8 mouse cellular contexts compared by ENCODE assay signal in genomic region chr3:130818467-130819030, GRCm38 (mm10).
DNase-seq lines count a peak whose midpoint lies in the region; ATAC-seq and TF ChIP-seq lines count a peak whose summit lies in the region.

No protein-coding gene starts in this region.

- no peaks in the 10 kb centered on the region for H3K9me3 ChIP-seq in MEL (replicated peaks; ENCODE audit: insufficient read depth, low read length)
- no peaks in the 10 kb centered on the region; the same call in 1 of the 2 replicates for H3K9me3 ChIP-seq in hindbrain, embryonic 10.5 days
- no peaks in the 10 kb centered on the region for H3K9me3 ChIP-seq in lung, embryonic 15.5 days

- TF ChIP-seq POLR2A in MEL (IDR thresholded peaks at IDR 0.05; ENCODE audit: control insufficient read depth in 1 of 2, insufficient read depth in 1 of 2, low read depth in 1 of 2, low read length in 2 of 2, poor library complexity in 1 of 2): no peak
- TF ChIP-seq POLR2A in thymus, adult 2 months (IDR thresholded peaks at IDR 0.05; ENCODE audit: control insufficient read depth, extremely low read depth, insufficient read depth, low read length, poor library complexity): no peak

- 3% methylated on average over 18 of the region's 18 CpGs for WGBS in hindbrain, embryonic 10.5 days
- WGBS in lung, embryonic 15.5 days: 5% methylated on average over 18 of the region's 18 CpGs
- WGBS in thymus, adult 2 months: 7% methylated on average over 18 of the region's 18 CpGs

- ATAC-seq in frontal cortex, adult (ENCODE audit: low TSS enrichment): peak; percentile 97
- ATAC-seq in lung, embryonic 15.5 days (ENCODE audit: borderline replicate concordance, extremely low read depth, low FRiP score, low TSS enrichment): peak; percentile 47; the same call in 1 of the 2 replicates

- no peak for TF ChIP-seq EP300 in MEL (IDR thresholded peaks at IDR 0.05; ENCODE audit: low read depth in 1 of 2, low read length in 2 of 2)

- peak overlapping the region; percentile 51 for H3K9ac ChIP-seq in MEL (ENCODE audit: control insufficient read depth, low read depth, low read length, poor library complexity, severe bottlenecking)
- H3K9ac ChIP-seq in lung, embryonic 15.5 days: 0 out of 2 replicates have a peak overlapping the region, but pooled peaks have one; percentile 10

- no peaks in the 10 kb centered on the region for H3K79me2 ChIP-seq in MEL (ENCODE audit: control insufficient read depth, insufficient read depth, low read length, poor library complexity)

- TF ChIP-seq CTCF in MEL (IDR thresholded peaks at IDR 0.05 in 2 of 3, conservative IDR thresholded peaks at IDR 0.05 in 1 of 3; ENCODE audit: control insufficient read depth in 1 of 3, insufficient read depth in 1 of 3, low read depth in 2 of 3, low read length in 3 of 3, poor library complexity in 1 of 3, severe bottlenecking in 1 of 3): peak; percentile 70 to 84 (median 73)
- peak; percentile 86 for TF ChIP-seq CTCF in thymus, adult 2 months (IDR thresholded peaks at IDR 0.05; ENCODE audit: borderline replicate concordance, control insufficient read depth, extremely low read depth, insufficient read depth, low read length, poor library complexity)

- DNase-seq in MEL (ENCODE audit: low read depth, low spot score): peak; percentile 76
- DNase-seq in cerebellum, adult 8-10 months: peak; percentile 82
- peak; percentile 90 for DNase-seq in hindbrain, embryonic 10.5 days (ENCODE audit: low spot score)
- DNase-seq in layer of hippocampus, adult 9-10 months (ENCODE audit: low spot score): peak; percentile 70
- peak; percentile 64 for DNase-seq in ovary, adult 18-20 months (ENCODE audit: low spot score)
- DNase-seq in thymus, adult 2 months: peak; percentile 90

- H3K4me2 ChIP-seq in lung, embryonic 15.5 days: peak overlapping the region; percentile 61

- no peaks in the 10 kb centered on the region for H3K36me3 ChIP-seq in MEL (ENCODE audit: control insufficient read depth in 1 of 2, insufficient read depth in 2 of 2, low read length in 2 of 2)
- H3K36me3 ChIP-seq in hindbrain, embryonic 10.5 days: no peaks in the 10 kb centered on the region
- no peaks in the 10 kb centered on the region for H3K36me3 ChIP-seq in lung, embryonic 15.5 days
- no peaks in the 10 kb centered on the region for H3K36me3 ChIP-seq in thymus, adult 2 months (ENCODE audit: control insufficient read depth, insufficient read depth, low read length)

- H3K4me3 ChIP-seq in MEL (ENCODE audit: control insufficient read depth in 1 of 2, insufficient read depth in 1 of 2, low read depth in 2 of 2, low read length in 2 of 2): peak overlapping the region; percentile 41 to 56
- peak overlapping the region; percentile 46 for H3K4me3 ChIP-seq in hindbrain, embryonic 10.5 days
- peak overlapping the region; percentile 31 for H3K4me3 ChIP-seq in lung, embryonic 15.5 days
- H3K4me3 ChIP-seq in thymus, adult 2 months (ENCODE audit: control insufficient read depth, insufficient read depth, low read length): peak overlapping the region; percentile 32; the same call in 1 of the 2 replicates

- TF ChIP-seq RAD21 in MEL (IDR thresholded peaks at IDR 0.05; ENCODE audit: low read depth, low read length): peak; percentile 47

- H3K4me1 ChIP-seq in MEL (ENCODE audit: control insufficient read depth in 1 of 2, insufficient read depth in 2 of 2, low read length in 2 of 2): no peaks in the 10 kb centered on the region
- H3K4me1 ChIP-seq in hindbrain, embryonic 10.5 days (replicated peaks): peaks cover 14% of the 10 kb centered on the region; the same call in 1 of the 2 replicates
- 0 out of 2 replicates have a peak, but pooled peaks cover 6% of the 10 kb centered on the region for H3K4me1 ChIP-seq in lung, embryonic 15.5 days
- H3K4me1 ChIP-seq in thymus, adult 2 months (replicated peaks; ENCODE audit: control insufficient read depth, insufficient read depth, low read length): peaks cover 12% of the 10 kb centered on the region

- H3K27ac ChIP-seq in MEL (ENCODE audit: control insufficient read depth, low read depth, low read length): no peak overlapping the region
- H3K27ac ChIP-seq in hindbrain, embryonic 10.5 days: peak overlapping the region; percentile 83
- H3K27ac ChIP-seq in lung, embryonic 15.5 days: no peak overlapping the region
- no peak overlapping the region for H3K27ac ChIP-seq in thymus, adult 2 months (ENCODE audit: control insufficient read depth, insufficient read depth, low read length)

- H3K27me3 ChIP-seq in MEL (ENCODE audit: control insufficient read depth in 1 of 2, insufficient read depth in 2 of 2, low read length in 2 of 2): no peaks in the 10 kb centered on the region
- no peaks in the 10 kb centered on the region for H3K27me3 ChIP-seq in hindbrain, embryonic 10.5 days (ENCODE audit: insufficient read depth, poor library complexity, severe bottlenecking)
- H3K27me3 ChIP-seq in lung, embryonic 15.5 days: no peaks in the 10 kb centered on the region
- no peaks in the 10 kb centered on the region for H3K27me3 ChIP-seq in thymus, adult 2 months (ENCODE audit: control insufficient read depth, insufficient read depth, low read length)

TF ChIP-seq in MEL, 35 proteins besides CTCF, POLR2A, EP300 and RAD21:
- TF ChIP-seq E2F4 (IDR thresholded peaks at IDR 0.05; ENCODE audit: borderline replicate concordance, low read depth, low read length): 0 out of 2 replicates have a peak, but pooled peaks have one; percentile 53
- TF ChIP-seq KAT2A (conservative IDR thresholded peaks at IDR 0.05; ENCODE audit: low read depth, low read length): no peak
- TF ChIP-seq CHD2 (IDR thresholded peaks at IDR 0.05; ENCODE audit: low read length): peak; percentile 68
- TF ChIP-seq NRF1 (IDR thresholded peaks at IDR 0.05; ENCODE audit: insufficient read depth, low read depth, low read length, poor library complexity, severe bottlenecking): no peak
- peak; percentile 44 for TF ChIP-seq SMC3 (IDR thresholded peaks at IDR 0.05; ENCODE audit: low read depth, low read length)
- 0 out of 2 replicates have a peak, but pooled peaks have one; percentile 23 for TF ChIP-seq JUND (IDR thresholded peaks at IDR 0.05; ENCODE audit: low read depth, low read length)
- TF ChIP-seq UBTF (IDR thresholded peaks at IDR 0.05; ENCODE audit: borderline replicate concordance, insufficient read depth, low read depth, low read length): no peak
